Mouse (Mus musculus) spleen, adult 12 weeks (tissue): ENCODE data around the gene Timp3.

ENCODE experiments used
- DNase-seq: peaks from one replicate; pipeline ENCODE4 v3.0.0; 2022; ENCODE audit warnings: low spot score

The Timp3 gene

DNA sequence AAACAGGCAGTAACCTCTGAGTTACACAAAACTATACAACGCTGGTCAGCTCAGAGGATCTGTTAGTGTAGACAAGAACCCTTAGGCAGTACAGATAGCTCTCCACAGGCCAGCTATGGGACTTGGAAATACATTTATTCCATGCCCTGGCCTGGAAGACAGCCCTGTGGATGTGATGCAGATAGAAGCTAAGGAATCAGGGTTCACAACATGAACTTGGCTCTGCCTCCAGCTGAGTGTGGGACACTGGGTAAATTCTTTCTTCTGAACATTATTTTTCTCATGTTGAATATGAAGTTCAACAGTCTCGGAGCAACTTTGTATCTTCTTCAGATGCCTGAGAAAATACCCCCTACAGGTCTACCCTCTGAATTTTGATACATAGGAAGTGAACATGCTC, 2.9 kb upstream of the Timp3 start:
- no peak for DNase-seq

DNA sequence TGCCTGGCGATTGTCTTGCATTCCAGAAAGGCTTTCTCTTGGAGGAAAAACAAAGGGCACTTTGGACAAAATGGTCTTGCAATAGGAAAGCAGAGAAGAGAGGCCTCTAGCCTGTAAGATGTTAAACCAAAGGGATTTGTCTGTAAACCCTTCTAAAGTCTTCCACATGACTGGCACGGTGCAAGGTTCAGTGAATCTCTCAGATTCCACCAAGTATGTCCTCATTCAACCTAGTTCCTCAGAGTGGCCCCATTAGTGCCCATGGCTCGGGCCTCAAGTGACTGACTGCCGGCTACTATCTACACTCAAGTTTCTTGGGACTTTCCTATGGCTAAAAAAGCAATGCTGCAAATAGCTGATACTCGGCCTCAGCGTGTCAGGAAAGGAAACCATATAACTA, 1.8 kb upstream of the Timp3 start:
- no peak for DNase-seq

DNA sequence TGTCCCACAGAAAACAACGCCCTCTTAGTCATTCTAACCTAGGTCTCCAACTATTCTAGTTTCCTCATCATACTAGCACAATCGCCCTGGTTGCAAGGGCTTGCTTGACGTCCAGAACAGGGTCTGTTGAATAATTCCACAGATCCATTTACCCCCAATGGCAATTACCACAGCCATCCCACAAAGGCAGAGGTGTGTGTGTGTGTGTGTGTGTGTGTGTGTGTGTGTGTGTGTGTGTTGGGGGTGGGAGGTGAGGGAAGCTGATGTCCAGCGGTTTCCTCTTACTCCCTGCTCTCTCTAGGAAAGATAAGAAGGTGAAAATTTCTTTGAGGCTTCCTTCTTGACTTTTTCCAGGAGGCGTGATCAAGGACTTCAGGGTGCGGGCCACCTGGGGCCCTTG, 377 bp upstream of the Timp3 start:
- no peak for DNase-seq

DNA sequence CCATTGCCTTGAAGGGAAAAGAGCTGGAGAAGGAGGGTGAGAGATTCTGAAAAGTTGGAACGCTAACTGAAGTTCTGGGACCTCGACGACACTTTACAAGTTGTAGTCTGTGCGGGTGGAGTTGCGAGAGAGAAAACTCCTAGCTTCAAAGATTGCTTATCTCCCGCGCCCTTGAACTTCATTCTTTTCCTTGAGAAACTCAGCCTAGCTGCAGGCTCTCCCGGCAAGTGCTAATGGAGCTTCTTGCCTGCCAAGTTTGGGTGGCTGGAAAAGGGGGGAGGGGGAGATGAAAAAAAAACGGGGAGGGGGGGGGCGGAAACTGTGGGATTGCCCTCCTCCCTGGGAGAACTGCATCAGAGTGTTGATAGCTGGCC, 932 bp downstream of the Timp3 start:
- no peak for DNase-seq

DNA sequence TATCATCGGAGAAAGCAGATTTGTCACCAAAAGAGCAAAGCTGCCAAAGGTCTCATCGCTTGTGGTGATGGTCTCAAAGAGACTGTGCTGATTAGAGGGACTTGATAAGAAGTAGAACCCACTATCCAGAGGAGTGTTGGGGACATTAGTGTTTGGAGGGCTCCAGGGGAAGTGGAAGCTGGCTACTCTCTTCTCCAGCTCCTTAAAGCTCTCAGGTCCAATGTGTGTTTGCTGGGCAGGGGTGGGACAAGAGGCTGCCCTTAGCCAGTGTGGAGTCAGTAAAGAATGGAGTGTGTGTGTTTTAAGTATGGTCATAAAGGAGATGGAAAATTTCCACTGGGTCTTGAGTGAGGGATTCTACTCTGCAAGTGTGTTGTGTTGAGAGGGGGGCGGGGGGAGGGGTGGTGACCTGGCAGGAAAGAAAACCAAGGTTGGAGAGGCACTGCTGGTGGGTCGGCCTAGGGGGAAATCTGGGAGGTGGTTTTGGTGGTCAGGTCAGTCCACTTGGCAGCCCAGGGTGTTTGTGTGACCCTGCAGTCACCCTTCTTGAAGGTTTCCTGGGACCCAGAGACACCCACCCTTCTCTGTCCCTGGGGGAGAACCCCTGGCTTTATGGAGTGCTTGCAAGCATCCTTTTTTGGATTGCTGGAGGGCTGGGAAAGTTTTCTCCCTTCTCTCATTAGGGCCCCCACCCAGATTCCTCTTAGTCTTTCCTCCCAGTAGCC, 1.6 kb downstream of the Timp3 start:
- no peak for DNase-seq

DNA sequence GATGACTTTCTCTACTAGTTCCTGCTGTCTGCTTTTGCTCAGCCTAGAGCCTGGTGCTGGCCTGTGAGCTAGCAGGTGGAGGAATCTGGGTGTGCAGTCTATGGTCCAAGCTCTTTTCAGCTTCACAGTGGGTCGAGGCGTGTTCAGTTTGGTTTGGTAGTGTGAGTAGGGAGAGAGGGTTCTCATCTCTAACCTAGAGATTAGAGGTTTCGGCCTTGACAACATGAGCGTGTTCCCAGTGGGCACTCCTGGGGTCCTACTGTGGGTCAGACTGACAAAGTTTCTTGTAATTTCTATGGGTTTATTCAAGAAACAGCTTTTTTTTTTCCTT, 2.1 kb downstream of the Timp3 start:
- DNase-seq, result no peak

DNA sequence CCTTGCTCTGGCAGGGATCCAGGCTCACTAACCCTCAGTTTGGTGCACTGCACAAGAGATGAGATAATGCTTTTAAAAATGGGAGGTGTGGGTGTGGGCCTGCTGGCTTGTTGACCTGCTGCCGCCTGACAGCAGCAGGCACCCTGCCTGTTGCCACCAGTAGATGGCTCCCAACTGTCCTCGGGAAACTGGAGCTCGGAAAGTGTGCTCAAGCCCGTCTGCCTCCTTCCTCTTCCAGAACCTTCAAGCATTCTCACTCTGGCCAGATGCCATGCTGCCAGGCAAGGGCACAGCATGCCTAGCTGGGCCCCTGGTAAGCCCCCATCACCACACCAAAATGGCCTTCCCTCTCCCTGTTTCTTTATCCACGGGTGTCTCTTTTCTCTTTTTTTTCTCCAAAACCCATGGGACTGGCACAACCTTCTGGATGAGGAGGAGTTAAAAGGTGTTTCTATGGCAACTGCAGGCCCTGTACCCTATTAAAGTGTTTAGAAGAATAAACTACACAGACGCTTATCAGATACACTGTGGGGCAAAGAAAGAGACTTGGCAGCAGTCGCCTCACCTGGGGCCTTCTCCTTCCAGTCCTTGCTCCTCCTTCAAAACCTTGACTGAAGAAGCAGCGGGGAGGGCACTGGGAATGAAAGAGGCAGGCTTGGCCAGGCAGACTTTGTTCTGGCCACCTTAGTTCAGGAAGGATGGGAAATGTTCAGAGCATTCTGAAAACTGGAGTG, 2.8 kb downstream of the Timp3 start:
- DNase-seq, result no peak

DNA sequence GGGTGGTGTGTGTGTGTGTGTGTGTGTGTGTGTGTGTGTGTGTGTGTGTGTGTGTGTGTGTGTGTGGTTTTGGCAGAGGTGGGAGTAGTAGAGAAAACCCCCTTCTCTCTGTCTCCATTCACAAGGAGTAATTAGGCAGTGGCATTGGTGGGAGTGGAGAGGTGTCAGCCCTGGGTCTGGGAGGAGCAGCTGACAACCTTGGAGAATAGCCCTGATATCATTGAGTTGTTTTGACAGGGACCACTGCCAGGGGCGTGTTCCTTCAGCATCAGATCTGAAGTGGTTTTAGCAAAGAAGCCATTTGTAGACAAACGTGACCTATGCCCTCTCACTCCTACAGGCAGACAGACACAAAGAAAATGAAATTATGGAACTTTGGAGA, 3.3 kb downstream of the Timp3 start:
- DNase-seq, result no peak

DNA sequence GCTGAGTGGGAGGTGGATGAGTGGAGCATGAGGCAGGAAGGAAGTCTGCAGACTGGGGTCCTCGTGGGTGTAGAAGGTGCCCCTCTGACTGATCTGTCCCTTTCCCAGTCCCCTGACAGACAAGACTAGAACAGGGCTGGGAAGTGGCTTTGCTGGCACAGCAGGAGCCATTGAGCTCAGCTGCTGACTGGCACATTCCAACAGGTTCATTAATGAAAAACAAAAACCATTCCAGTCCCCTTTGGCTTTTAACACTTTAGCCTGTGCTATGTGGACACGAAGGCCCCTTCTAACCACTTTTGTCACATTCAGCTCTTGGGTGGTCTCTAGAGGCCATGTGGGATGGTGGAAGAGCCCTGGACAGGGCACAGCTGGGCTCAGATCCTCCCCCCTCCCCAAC, 4.4 kb downstream of the Timp3 start:
- no peak for DNase-seq

DNA sequence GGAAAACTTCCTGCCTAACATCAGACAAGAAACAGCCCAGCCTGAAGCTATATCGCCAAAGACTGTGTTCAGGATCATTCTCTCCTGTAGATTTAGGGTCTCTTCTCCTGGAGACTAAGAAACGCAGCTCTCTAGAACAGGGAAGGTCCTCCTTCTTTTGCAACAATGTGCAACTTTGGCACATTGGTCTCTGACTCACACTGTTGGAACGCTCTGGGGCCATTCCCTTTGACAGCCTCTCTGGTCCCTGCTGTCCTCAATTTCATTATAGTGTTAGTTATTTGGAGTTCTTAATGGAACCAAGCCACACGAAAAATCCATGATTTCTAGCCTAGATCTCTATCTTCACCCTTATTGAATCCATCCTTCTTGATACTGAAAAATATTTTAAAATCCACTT, 7.1 kb downstream of the Timp3 start:
- DNase-seq, result no peak

DNA sequence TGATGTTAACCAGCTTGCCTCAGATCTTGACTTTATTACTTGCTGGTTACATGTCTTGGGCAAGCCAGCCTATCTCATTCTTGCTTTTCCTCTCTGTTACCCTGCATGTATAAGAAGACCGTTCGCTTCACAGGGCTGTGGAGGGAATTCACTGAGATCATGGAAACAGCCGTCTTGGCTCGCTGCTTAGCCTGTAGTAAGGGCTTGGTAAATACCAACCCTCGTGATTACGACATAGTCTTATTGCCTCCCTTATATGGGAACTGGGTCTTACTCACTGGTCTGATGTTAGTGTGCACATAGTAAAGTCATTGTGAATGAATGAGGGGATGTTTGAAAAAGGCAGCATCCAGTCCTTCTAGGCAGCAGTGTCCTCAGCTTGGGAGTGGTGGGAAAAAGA, 10.4 kb downstream of the Timp3 start:
- no peak for DNase-seq

DNA sequence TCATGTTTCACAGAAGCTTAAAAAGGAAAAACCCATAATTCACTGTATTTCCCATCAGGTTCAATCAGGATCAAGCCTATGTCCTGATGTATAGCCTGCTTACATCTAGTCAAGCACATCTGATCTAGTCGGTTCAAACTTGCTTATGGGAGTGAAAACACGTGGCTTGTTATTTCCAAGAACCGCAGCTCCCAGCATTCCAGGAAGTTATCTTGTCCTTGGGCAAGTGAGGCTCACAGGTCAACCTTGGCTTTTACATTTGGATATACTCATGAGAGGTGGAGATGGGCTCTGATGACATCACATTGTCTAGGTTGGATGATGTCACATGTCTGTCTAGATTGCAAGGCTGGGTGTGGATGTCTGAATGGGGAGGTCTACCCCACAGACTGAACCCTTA, 12.8 kb downstream of the Timp3 start:
- DNase-seq, result no peak

DNA sequence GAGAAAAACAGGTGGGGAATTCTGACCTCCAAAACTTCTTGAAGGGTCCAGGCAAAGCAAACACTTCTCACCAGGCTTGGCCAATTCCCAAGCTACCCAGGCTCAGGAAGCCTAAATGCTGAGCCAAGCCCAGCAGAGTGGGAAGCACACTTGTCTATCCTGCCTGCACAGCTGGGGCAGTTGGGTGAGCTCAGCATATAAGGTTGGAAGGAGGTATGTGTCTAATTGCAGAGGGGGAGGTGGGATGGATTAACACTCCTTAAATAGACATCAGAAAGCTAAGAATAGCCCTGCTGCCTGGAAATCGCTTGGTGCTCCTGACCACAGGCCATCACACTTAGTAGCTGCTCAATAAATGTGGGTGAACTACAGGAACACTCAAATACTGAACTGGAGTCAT, 13.3 kb downstream of the Timp3 start:
- DNase-seq, result no peak

DNA sequence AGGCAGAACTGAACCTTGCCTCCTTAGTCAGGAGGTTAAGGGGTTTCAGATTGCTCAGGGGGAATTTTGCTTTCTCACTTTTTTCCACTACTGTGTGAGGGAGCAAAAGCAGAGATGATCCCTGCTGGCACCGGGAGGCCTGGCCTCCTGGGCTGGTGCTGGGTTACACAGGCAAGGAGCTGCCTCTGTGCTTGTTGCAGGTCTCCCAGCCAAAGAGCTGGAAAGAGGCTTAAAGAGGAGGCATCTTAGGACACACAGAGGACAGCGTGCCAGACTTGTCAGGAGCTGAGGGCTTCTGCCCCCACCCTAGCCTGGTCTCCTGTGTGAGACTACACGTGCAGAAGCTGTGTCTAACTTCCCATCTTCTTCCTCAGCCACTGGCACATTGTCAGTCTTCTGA, 15.3 kb downstream of the Timp3 start:
- no peak for DNase-seq

DNA sequence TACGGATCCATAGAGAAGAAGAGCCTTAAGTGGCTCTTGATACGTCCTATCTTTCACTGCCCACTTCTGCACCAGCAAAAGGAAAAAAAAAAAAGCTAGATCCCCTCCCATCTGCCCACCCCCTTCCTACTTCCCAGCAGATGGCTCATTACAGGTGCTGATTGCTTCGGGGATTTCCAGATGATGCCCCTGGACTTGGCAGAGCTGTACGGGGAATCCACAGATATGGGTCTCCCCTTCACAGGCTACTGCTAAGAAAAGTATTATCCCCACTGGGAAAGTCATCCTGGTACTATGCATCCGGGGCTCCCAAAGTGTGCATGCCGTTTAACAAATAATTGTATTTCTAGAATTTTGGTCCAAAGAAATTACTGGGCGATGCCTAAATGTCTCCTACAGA, 17.5 kb downstream of the Timp3 start:
- DNase-seq, result no peak

DNA sequence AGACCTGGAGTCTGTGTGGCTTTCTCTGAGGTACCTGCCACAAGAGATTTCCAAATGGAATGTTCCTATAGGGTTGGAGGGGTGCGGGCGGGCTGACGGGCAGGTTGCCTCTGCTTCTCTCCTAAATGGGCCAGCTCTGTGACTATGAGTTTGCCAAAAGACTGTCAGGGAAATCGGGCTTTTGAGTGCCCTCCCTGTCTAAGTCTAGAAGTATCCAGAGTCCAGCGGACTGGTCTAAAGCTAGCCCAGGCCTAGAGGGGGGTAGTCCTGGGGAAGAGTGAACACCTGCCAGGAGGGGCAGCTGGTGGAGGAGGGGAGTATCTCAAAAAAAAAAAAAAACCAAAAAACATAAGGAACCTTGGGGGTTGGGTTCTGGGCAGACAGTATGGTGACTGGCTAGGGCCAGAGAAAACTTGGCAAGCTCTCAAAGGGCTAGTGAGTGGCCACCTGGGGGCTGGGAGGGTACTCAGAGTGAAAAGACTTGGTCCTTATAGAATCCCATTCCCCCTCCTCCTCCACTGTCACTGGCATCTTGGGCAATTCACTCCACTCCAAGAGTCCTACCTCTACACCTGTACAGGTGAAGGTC, 18.5 kb downstream of the Timp3 start:
- DNase-seq, result no peak

DNA sequence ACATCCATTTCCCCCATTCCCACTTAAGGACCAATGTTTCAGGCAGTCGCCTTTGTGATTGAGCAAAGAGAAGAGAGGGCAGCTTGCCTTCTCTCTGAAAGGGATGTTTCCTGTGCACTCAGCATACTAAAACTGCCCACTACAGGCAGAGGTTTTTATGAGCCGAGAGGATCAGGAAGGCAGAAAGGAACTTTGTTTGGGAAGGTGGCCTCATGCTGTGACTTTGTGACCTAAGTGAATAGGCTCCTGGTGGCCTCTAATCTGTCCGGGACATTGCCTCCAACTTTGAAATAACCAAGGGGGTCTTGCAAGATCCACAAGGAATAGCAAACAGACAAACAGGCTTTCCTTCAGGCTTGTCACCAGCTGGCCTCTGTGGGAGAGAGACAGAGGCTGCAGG, 19.4 kb downstream of the Timp3 start:
- no peak for DNase-seq

DNA sequence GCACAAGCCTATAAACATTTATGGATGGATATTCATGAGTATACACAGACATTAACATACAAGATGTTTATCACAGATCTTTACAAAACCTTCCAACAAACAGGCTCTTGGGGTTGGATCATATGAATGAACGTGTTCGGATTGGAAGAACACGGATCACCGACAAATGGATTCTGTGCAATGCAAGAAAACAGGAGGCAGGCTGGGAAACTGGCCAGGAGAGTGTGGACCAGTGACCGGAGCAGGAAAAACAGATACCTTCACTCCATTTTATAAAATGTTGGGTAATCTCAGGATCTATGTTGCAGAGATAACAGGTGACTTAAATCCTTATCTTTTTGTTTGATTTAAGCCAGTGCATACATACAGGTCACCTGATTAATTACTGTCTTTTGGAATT, 20.0 kb downstream of the Timp3 start:
- DNase-seq, result no peak

DNA sequence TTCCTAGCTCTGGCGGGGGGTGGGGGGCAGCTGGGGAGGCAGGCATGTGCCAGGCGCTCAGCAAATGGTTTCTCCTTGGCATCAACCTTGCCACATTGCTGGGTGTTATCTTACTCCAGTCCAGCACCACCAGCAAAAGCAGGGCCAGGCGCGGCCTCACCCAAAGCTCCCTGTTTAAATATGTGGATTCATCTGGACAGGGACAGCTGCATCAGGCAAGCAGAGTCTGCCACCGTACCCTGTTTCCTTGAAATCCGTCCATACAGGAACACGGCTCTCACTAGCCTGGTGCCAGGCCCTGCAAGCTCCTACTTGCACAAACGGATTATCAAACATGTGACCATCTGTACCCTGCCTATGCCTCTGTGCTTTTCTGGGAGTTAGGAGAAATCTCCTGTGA, 21.0 kb downstream of the Timp3 start:
- no peak for DNase-seq

DNA sequence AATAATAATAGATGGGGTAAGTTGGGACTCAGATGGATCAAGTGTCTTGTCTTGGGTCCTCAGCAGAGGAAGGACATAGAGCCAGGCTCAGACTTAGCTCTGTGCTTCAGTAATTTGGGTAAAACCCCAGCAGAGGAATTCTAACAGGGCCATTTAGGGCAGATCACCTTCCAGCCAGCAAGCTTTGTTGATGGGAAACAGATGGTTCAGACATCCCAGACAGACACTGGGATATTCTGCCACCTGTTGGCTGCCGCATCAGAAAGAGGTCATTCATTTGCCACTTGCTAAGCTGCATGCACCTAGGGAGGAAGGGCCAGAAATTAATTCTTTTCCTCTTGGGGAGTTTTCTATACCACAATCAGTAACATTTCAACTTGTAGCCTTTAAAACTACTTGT, 21.8 kb downstream of the Timp3 start:
- DNase-seq, result no peak

DNA sequence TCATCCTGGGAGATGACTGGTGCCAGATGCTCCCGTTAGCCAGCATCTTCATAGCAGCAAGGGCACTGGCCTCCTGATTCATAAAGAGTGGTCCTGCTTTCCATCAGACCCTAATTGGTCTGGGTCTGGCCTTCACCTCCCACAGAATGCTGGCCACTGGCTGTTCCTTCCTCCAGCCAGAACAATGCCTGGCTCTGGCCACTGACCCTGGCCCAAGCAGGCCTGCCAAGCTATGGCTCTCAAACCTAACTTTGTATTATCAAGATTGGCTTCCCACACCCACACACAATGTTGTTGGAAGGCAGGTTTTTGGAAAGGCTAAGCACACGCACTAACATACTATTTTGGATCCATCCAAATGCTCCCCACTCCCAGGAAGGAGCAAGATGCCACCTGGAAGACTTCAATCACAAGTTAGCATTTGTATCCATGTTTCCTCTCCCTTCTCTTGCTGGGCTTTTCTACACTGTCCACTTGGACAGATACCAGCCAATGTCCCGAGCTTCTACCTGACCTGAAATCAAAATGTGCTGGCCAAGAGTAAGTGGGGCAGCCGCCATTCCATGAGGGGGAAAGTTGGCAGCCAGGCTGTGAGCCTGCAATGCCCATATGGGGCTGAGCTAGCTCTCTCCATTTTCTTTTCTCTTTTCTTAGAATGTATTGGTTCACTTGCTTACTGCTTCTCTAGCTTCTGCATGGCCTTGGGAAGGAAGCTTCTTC, 23.3 kb downstream of the Timp3 start:
- DNase-seq, result no peak

DNA sequence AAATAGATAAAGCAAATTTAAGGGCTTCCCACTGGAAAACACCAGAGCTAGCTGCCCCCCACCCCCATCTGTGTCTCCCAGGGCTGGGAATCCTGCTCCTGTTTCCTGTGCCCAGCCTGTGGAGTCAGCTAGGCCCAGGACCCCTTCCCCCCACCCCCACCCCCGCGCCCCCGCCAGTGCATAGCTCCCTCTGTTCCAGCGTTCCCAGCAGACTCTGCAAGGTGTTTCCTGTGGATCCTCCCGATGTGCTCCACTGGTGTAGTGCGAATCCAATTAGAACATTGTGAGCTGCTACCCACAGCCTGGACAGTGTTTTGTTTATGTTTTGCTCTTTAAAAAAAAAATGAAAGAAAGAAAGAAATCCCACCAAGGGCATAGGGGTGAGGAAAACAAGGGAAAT, 25.1 kb downstream of the Timp3 start:
- DNase-seq, result no peak

DNA sequence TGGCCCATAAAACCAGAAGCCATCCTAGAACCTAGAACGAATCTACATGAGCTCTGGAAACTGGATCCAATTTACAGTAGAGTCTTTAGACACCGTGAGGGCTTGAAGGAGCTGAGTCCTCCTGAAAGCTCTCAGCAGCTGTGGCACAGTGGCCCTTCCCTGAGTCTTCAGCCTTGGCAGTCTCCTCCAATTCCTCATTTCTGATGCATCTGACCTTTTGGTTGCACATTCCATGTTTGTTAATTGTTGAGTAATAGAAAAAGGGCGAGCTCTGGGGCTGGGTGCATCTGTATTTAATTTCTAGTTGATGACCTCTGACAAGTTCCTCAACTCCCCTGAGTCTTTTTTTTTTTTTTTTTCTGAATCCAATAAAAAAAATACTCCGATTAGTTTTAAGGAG, 28.0 kb downstream of the Timp3 start:
- no peak for DNase-seq
